Mouse (Mus musculus) heart, adult 2 months (tissue): ENCODE data around the gene Plekha6. TPM values are rescaled to one million over a fixed set of nuclear protein-coding genes. Genes with fewer than 3 reads are reported as not detected.
A peak's percentile ranks its signal among the peaks of the same experiment; 100 is the strongest.

ENCODE experiments used
- DNase-seq, 2 experiments: peaks; one replicate each; pipeline ENCODE4 v3.0.0; 2021
- H3K27ac ChIP-seq: fragments of 200-600 bp; 2 replicates; pipeline ENCODE4 v1.8.1; 2022
- H3K27me3 ChIP-seq: fragments of 200-500 bp; 2 replicates; pipeline ENCODE4 v1.6.1; 2012; ENCODE audit warnings: mild to moderate bottlenecking, low read length, inconsistent platforms, mixed read lengths; ENCODE audit not compliant: control insufficient read depth, insufficient read depth
- H3K36me3 ChIP-seq: fragments of 200-500 bp; 2 replicates; pipeline ENCODE4 v1.6.1; 2012; ENCODE audit warnings: low read length, inconsistent platforms; ENCODE audit not compliant: control insufficient read depth, insufficient read depth
- H3K4me1 ChIP-seq: fragments of 200-500 bp; 2 replicates; pipeline ENCODE4 v1.6.1; 2011; ENCODE audit warnings: low read length; ENCODE audit not compliant: control insufficient read depth, insufficient read depth
- H3K4me3 ChIP-seq: fragments of 200-600 bp; 2 replicates; pipeline ENCODE4 v1.8.1; 2022
- H3K79me2 ChIP-seq: fragments of 200-500 bp; replicated peaks from 2 replicates; pipeline ENCODE4 v1.6.1; 2012; ENCODE audit warnings: mild to moderate bottlenecking, inconsistent platforms, low read length, moderate library complexity, mixed read lengths; ENCODE audit not compliant: control insufficient read depth, insufficient read depth
- H3K9ac ChIP-seq: fragments of 200-500 bp; 2 replicates; pipeline ENCODE4 v1.6.1; 2012; ENCODE audit warnings: low read depth, mild to moderate bottlenecking, control low read depth, inconsistent platforms, low read length, mixed read lengths
- CTCF ChIP-seq: fragments of 200-600 bp; IDR thresholded peaks from 2 replicates; pipeline ENCODE4 v1.8.1; 2022; ENCODE audit warnings: antibody characterized with exemption, mild to moderate bottlenecking, moderate library complexity
- EP300 ChIP-seq: fragments of 200-500 bp; IDR thresholded peaks from 2 replicates; pipeline ENCODE4 v1.6.1; 2011; ENCODE audit warnings: low read depth, low read length, control low read depth; ENCODE audit not compliant: insufficient read depth
- POLR2A ChIP-seq: fragments of 200-500 bp; IDR thresholded peaks from 2 replicates; pipeline ENCODE4 v1.6.1; 2011; ENCODE audit warnings: mild to moderate bottlenecking, low read depth, low read length, control low read depth; ENCODE audit not compliant: insufficient read depth
- WGBS: fragments of 180-500 bp; shearing (Covaris S2); methylation state at CpG from one replicate; pipeline ENCODE4 v1.1.7; 2018; 5-methylcytosine and 5-hydroxymethylcytosine counted together
- intact Hi-C: fragments of 180-260 bp; cut with DNase I; formaldehyde crosslinking; loops from one replicate; pipeline ENCODE4 v1.15.1; 2025
- polyA plus RNA-seq: library from polyadenylated mRNA; depleted of rRNA; stranded (reverse); fragments of >200 nt; gene quantifications from 2 replicates; pipeline ENCODE4 v1.2.3, GENCODE M21; 2012
- total RNA-seq, 2 experiments: library from RNA; stranded (reverse); gene quantifications; 2 replicates each; pipeline ENCODE4 v1.2.3; 2021

Plekha6 gene
- total and polyA plus RNA-seq, 3 experiments: 51.0 to 67.5 (median 55.2) TPM

DNA sequence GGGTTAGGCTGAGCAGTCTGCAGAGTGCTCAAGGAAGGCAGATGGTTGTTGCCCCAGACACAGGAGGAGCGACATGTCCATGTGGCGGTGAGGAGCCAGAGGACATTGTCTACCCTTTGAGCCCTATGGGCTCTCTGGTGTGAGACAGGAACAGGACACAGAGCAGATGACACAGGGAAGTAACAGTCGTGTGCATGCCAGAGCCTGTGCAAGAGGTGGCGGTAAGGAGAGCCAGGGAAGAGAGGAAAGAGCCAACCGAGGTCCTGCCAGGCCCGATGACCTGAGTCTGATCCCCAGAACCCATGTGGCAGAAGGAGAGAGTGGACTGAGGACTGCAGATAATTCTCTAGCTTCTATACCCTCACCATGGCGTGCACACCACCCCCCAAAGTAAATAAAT lies 99.1 kb downstream of the Plekha6 start:
- no peaks in the 10 kb centered on the region for H3K79me2 ChIP-seq
- no peak overlapping the region for H3K27ac ChIP-seq
- H3K36me3 ChIP-seq: no peaks in the 10 kb centered on the region
- 71% methylated on average over 7 of the region's 7 CpGs for WGBS
- H3K27me3 ChIP-seq: no peaks in the 10 kb centered on the region
- intact Hi-C loops: no loop called here
- H3K4me3 ChIP-seq: no peak overlapping the region
- no peak for TF ChIP-seq CTCF
- TF ChIP-seq POLR2A: no peak
- TF ChIP-seq EP300: no peak
- H3K9ac ChIP-seq: no peak overlapping the region
- DNase-seq: no peak
- peaks cover 3% of the 10 kb centered on the region for H3K4me1 ChIP-seq

DNA sequence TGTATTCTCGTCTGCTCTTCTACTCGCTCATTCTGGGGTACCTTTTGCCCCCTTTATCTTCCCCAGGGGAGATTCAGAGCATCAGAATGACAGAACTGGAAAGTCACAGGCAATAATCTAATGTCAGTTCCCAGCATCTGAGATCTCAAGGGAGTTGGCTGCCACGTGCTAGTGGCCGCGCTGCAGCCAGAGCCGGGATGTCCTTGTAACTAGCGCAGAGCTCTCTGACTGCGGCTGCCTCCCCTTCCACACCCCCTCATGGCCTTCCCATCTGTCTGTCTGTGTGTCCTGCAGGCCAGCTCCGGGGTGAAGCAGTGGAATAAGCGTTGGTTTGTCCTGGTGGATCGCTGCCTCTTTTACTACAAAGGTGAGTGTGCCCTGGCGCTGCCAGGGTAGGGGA lies 100.4 kb downstream of the Plekha6 start:
- no peaks in the 10 kb centered on the region for H3K36me3 ChIP-seq
- intact Hi-C loops: no loop called here
- DNase-seq: peak in 1 of 2 experiments; percentile 55

DNA sequence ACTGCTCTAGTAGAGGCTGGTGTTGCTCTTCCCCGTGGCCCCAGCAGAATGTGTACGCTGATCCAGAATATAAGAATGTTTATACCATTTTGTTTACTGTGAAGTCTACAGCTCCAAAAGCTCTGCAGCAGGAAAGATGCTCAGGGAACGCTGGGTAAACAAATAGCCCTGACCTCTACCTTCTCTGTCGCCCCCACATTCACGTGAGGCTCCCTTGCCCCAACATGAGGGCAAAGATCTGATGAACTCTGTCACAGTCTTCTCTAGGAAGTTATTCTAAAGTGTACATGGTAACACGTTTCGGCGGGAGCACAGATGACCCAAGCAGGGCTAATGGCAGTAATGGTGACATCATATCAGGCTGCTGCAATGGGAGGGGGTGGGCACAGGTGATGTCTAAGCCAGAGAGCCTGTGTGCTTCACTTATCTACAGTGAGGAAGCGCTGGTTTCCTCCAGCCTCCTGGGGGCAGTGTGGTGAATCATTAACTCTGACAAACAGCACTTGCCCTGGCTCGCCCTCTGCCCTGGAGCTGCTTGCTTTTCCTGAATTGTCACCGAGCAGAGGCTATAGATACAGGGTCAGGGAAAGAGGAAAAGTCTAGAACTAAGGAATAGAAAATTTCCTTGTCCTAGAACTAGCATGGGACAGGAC lies 101.2 kb downstream of the Plekha6 start:
- TF ChIP-seq CTCF: peak; percentile 46
- TF ChIP-seq POLR2A: no peak
- no peak for TF ChIP-seq EP300
- Histone ChIP-seq H3K79me2 (no peaks in the 10 kb centered on the region), H3K4me1 (no peaks in the 10 kb centered on the region), H3K4me3 (no peak overlapping the region), H3K36me3 (no peaks in the 10 kb centered on the region), H3K27me3 (no peaks in the 10 kb centered on the region), H3K9ac (no peak overlapping the region), H3K27ac (no peak overlapping the region)
- no peak for DNase-seq
- 62% methylated on average over 11 of the region's 11 CpGs for WGBS
- intact Hi-C loops: loop anchor here (5.0 kb wide), 1 partner anchor 38 kb away; no protein-coding TSS in a partner anchor

More for the DNA sequence above, 100.4 kb downstream of the Plekha6 start:
- Histone ChIP-seq H3K27me3 (no peaks in the 10 kb centered on the region), H3K4me1 (no peaks in the 10 kb centered on the region), H3K4me3 (no peak overlapping the region), H3K27ac (no peak overlapping the region), H3K9ac (no peak overlapping the region), H3K79me2 (no peaks in the 10 kb centered on the region)
- 54% methylated on average over 12 of the region's 12 CpGs for WGBS
- TF ChIP-seq POLR2A: no peak
- TF ChIP-seq CTCF: no peak
- TF ChIP-seq EP300: no peak

DNA sequence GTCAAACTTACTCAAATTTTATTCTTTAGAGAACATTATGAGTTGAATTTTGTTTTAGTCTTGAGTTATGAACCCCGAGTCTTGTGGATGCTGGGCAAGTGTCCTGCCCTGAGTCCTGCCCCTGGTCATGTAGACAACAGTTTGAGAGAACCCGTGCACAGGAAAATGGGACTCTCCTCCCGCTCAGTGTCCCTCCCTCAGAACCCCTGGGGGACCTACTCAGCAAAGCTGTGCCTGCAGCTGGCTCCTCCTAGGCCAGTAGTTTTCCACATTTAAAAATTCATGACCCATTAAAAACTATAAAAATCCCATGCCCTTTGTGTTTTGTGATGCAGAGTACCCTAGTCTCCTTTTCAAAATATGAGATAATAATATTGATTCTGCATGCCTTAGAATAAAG lies 103.1 kb downstream of the Plekha6 start:
- no peaks in the 10 kb centered on the region for H3K27me3 ChIP-seq
- 65% methylated on average over 3 of the region's 3 CpGs for WGBS
- H3K27ac ChIP-seq: no peak overlapping the region
- no peaks in the 10 kb centered on the region for H3K79me2 ChIP-seq
- intact Hi-C loops: loop anchor here (2.0 to 5.0 kb wide), 2 partner anchors 14 to 40 kb away; no protein-coding TSS in a partner anchor
- H3K9ac ChIP-seq: no peak overlapping the region
- H3K36me3 ChIP-seq: no peaks in the 10 kb centered on the region
- DNase-seq: peak in 1 of 2 experiments; percentile 38
- no peak overlapping the region for H3K4me3 ChIP-seq
- TF ChIP-seq EP300: no peak
- no peak for TF ChIP-seq POLR2A
- no peak for TF ChIP-seq CTCF
- no peaks in the 10 kb centered on the region for H3K4me1 ChIP-seq

DNA sequence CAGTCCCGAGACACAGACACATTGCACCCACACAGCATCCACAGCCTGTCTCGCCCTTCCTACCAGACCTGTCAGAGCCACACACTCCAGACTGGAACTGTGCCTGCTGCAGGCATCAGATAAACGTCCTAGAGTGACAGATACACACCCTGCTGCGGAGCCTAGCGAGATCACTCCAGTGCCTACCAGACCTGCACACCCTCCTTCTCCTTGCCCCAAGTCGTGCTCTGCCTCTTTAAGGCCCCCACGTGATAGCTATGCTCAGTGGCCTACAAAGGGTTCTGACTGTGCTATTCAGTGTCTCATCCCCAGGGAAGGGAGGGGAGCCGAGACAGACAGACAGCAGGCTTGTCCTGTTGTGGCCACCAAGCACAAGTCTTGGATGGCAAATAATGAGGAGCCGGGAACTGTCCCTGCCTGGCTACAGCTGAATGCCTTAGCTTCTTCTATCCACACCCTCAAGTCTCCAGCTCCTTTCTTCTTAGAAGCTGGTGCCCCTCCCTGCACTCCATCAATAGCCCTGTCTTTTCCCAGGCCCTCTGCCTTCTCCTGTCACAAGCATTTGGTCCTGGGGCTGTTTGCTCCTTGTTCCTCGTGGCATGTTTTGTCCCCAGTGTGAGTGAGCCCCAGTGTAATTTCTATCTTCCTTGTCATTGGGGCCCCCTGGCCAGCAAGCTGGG lies 103.9 kb downstream of the Plekha6 start:
- intact Hi-C loops: loop anchor here (2.0 to 5.0 kb wide), 3 partner anchors 15 to 87 kb away; no protein-coding TSS in a partner anchor
- Histone ChIP-seq H3K36me3 (no peaks in the 10 kb centered on the region), H3K4me1 (no peaks in the 10 kb centered on the region), H3K27ac (no peak overlapping the region), H3K9ac (no peak overlapping the region), H3K27me3 (no peaks in the 10 kb centered on the region), H3K4me3 (no peak overlapping the region), H3K79me2 (no peaks in the 10 kb centered on the region)
- TF ChIP-seq CTCF: no peak
- no peak for TF ChIP-seq EP300
- TF ChIP-seq POLR2A: no peak
- no peak for DNase-seq
- WGBS: 46% methylated on average over 10 of the region's 10 CpGs

DNA sequence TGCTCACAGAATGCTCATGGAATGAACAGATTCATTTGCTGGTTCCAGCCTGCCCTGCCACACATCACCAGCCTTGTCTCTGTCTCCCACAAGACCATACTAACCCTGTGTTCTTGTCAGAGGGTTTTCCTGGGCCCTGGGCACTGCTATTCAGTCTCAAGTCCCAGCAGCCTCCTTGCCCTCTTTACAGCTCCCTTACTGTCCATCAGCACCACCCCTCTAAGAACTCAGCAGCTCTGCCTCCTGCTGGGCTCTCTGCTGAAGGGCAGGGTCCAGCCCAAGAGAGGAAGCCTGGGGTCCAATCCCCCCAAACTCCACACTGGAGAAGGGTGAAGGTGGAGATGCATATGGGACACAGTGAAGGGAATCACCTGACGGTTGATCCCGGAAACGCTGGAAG lies 104.5 kb downstream of the Plekha6 start:
- TF ChIP-seq POLR2A (no peak), CTCF (peak; percentile 61), EP300 (0 out of 2 replicates have a peak, but pooled peaks have one; percentile 20)
- intact Hi-C loops: loop anchor here (2.0 to 5.0 kb wide), 2 partner anchors 41 to 88 kb away; no protein-coding TSS in a partner anchor

More for the DNA sequence above, 104.5 kb downstream of the Plekha6 start:
- H3K4me3 ChIP-seq: no peak overlapping the region
- H3K4me1 ChIP-seq: no peaks in the 10 kb centered on the region
- 87% methylated on average over 3 of the region's 3 CpGs for WGBS
- no peaks in the 10 kb centered on the region for H3K36me3 ChIP-seq
- H3K9ac ChIP-seq: no peak overlapping the region
- no peaks in the 10 kb centered on the region for H3K79me2 ChIP-seq
- H3K27me3 ChIP-seq: no peaks in the 10 kb centered on the region
- H3K27ac ChIP-seq: no peak overlapping the region
- no peak for DNase-seq
